Mouse (Mus musculus) megakaryocyte progenitor cell, adult 5-6 weeks (primary cell): ENCODE measurements around the gene Ambn. TPM values are rescaled to one million over a fixed set of nuclear protein-coding genes. Genes with fewer than 3 reads are reported as not detected.
"Not testable (repeated sequence)": the region's sequence is repeated elsewhere in the genome, so short reads cannot be mapped to it uniquely, and the experiment has no call there.

Experiments
- ATAC-seq: replicated peaks from 2 replicates; pipeline ENCODE4 v1.8.0; 2016; ENCODE audit warnings: mild to moderate bottlenecking, moderate TSS enrichment, inconsistent platforms; ENCODE audit not compliant: poor library complexity
- total RNA-seq, 2 experiments: library from RNA; stranded (forward) in 1 of 2; stranded (reverse) in 1 of 2; fragments of 157-497, 149-512 nt in 1 of 2; fragments of 200-1000 nt in 1 of 2; gene quantifications; 2 replicates each; pipeline versions ENCODE4 v1.2.3 to v1.2.4; 2015 to 2017

Ambn gene
- not detected in 2 replicates for total RNA-seq (2015)
- not detected in 2 replicates for total RNA-seq (2017)

DNA sequence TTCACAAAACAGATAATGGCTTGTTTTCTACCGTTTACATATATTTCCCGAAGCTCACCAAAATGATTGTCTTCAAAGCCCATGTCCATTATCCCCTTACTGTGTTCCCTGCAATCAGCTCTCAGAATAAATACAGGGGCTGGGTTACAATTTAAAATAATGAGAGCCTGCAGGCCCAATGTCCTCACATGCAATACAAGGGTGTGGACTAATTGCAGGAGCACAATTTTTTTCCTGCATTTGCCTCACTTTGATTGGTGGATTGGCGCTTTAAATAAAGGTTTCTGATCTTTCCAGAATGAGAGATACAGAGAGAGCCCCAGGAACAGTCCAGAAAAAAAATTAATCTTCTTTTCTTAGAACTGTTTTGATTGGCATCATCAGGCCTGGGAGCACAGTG is at the start of gene Ambn:
Gene Ambn, plus strand, starts transcription at position 301 of the 400 bp plus-strand sequence.
- no peak for ATAC-seq

DNA sequence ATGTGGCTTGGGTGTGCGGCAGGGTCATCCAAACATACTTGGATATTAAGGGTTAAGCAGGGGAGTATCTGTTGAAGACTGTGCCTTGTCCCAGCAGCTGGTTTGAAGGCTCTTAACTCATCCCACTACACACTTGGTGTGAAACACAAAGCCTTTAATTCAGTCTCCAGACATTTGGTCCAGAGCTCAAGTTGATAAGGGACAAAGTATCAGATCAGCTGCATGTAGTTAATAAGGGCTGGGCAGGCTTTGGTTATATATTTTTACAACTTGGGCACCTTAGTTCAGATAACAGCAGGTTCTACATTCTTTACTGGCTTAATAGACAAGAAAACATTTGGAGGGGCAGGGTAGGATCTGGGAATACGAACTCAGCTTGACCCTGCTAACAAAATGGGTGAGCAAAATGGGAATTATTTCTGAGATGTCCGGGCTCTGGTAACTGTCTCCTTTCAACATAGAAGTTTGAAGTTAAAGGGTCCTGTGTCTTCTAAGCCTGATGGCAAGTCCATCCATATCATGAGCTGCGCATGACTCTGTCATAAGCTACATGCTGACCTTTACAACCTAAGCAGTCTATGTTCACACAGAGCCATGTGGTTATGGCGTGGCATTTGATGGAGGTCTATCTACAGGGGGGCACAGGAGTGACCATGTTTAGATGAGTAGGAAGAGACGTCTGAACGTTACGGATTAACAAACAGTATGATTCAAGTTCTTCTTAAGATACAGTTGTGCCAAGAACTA is 35.3 kb upstream of the Ambn start:
- no peak for ATAC-seq

DNA sequence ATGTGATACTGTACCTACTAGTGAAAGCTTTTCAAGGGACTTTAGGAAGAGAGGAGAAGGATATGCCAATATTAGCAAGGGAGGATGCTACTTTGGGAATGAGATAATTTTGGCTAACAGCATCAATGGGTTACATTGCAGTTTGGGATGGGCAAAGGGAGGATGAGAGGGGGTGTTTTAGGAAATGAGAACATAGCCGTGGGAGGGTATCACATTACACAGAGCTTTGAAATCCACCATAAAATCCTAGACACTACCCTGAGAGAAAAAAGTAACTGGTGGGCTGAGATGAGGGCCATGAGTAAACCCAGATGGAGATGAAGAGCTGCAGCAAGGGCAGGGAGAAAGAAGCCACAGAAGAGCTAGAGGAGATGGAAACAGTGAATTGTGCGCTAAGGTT is 30.9 kb upstream of the Ambn start:
- ATAC-seq: not testable (repeated sequence)

DNA sequence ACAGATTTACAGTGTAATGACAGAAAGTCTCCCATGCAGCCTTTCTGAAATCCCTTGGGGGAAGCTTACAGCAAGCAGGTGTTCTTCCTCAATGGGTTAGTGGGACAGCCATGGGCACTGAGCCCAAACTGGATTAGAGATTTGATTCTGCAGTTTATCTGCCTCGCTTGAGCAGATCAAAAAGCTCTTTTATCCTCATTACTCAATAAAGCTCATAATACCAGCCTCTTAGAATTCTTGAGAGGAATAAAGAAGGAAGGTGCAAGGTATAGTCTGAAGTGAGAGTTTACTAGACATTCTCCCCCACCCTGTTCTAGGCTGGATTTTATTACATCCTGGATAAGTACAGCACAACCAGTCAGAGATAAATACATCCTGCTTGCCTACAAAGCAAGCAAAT is 29.0 kb upstream of the Ambn start:
- ATAC-seq: no peak

DNA sequence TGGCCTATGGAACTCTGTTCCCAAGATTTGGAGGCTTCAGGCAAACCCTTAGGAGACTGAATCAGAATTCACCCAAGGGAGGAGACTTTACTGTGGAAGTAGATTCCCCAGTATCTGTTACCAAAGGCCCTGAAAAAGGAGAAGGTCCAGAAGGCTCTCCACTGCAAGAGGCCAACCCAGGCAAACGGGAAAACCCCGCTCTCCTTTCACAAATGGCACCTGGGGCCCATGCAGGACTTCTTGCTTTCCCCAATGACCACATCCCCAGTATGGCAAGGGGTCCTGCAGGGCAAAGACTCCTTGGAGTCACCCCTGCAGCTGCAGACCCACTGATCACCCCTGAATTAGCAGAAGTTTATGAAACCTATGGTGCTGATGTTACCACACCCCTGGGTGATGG is 11.7 kb downstream of the Ambn start:
- no peak for ATAC-seq

DNA sequence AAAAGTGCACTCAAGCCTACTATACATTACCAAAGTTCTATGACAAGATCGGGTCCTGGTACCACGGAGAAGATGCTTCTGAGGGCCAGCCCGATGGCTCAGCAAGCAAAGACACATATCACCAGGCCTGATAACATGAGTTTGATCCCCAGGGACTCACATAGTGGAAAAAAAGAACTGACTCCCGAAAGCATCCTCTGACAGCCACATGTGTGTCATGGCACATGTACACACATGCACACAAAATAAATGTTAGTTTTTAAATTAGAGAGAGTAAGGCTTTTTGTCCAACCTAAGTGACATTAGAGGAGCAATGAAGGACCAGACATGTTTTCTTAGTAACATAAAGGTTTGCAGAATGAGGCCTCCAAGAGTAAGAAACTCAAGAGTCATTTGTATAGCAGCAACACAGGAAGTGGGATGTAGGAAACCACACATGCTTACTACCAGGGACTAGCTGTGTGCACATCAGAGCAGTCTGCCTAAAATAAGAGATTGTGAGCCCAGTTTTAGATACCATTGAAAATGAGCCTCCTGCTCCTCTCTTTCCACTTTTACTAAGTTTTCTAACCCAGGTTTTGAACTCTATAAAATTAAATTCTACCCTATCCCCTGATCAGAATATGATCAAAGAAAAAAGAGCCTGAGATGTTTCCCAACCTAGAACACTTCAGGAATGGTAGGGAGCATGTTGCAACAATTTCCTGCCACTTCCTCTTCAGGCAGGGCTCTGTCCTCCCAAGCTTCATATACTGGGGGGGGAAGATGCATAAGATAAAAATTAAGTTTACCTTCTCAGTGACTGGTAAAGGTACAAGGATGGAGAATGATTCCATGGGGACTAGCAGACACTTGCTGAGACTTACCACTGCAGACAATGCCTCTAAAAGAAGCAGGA is 13.3 kb downstream of the Ambn start:
- peak; percentile 87 for ATAC-seq

DNA sequence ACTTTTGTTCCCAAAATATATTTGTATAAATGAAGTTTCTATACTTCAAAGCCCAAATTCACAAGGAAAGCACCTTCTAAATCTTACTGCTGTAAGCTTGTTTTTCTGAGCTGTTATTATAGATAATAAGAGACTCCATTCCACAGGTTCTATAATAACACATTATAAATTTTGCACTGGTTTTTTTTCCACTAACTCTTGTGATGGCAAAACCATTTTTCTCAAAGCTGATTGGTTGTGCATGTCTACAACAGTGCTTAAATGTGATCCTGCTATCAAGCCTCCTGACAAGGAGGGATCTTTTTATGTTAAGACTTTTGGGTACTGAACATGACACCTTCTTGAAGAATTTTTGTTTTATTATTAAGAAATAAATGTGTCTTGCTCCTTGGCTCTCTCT is 31.9 kb downstream of the Ambn start, which contains the start of gene Enam:
Gene Enam, plus strand, starts transcription at position 301 of the 400 bp plus-strand sequence.
- no peak for ATAC-seq

DNA sequence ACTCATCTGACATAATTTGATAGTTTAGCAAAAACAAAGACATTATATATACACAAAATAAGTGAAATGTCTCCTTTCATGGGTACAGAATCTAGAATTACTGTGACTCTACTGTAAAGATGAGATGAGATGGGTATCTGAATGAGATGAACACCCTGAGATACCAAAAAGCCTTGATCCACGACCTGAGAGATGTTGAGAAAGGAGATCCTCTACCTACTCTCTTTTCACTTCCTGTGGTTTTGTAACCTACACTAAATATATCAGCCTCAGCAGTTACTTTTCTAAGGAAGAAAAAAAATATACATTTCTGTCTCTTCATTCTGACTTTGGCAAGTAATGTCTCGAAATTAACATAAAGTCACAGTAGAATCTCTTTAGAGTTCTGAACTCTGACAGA is 33.2 kb downstream of the Ambn start:
- no peak for ATAC-seq

DNA sequence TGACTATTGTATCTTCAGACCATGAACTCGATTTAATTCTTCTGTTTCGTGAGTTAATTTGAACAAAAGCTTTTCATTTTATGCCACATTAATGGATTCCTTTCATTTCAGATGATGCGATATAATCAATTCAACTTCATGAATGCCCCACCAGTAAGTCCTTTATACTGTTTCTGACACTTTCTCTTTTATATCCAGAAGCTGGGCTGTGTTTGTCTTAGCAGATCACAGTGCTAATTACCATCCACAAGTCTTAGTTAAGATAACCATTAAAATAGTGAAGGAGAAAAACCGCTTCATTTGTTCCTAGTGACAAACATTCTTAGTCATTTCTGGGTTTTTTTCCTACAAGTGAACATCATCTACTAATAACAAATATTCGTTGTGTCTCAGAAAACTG is 35.3 kb downstream of the Ambn start:
- ATAC-seq: no peak

DNA sequence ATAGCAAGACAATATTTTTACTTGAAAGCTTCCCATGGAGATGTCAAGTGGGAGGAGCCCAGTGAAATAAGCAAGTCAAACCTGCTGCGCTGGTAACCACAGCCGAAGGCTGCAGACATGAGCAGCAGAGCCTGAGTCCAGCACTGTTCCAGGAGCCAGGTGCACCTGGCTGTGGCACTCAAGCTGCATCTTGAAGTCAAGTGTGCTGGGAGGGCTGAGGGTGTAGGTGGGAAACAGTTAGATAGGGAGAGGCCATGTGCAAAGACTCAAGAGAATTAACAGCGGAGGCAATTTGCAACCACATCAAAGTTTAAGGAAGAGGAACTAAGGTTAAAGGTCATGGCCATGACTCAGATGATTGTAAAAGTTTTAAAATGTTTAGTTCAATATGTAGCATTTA is 44.0 kb downstream of the Ambn start:
- peak; percentile 65 for ATAC-seq

DNA sequence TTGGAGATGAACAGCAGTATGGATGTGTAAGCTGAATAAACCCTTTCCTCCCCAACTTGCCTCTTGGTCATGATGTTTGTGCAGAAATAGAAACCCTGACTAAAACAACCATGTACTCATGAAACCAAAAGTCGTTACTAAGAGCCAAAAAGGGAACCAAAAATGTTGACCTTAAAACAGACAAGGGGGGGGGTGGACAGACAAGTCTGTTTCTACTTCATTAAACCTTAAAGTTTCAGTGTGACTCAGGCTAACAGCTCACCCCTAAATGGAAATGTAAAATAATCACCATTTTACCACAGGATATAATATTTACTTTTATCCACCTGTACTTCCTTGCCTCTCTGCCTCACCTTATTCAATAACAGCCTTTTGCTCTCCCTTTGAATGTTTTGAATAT is 52.8 kb downstream of the Ambn start:
- ATAC-seq: peak; percentile 93

DNA sequence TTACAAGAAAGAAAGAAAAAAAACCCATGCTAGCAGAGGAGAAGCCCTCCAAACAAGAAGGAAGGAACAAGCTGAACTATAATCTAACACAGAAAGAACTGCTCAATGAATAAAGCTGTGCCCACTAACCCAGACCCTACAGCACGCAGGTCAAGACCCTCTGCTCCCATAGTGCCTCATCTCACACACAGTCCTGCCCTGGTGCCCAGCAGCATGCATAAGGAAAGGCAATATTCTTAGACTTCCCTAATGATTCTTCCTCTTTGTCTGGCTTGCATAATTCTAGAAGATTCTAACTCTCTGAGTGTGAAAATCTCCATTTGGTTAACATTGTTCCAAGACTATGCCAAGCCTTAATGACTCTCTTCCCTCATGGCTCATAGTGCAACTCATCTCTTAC is 53.2 kb downstream of the Ambn start:
- peak; percentile 90 for ATAC-seq

Other genes starting within 250 kb of the Ambn start
- not detected in 2 replicates for gene Gm7714, start 187.1 kb upstream of the Ambn start, total RNA-seq (2015)
- gene Gm7714, start 187.1 kb upstream of the Ambn start, total RNA-seq (2017): not detected in 2 replicates
- gene Prol1, start 138.7 kb upstream of the Ambn start, total RNA-seq (2015): not detected in 2 replicates
- gene Prol1, start 138.7 kb upstream of the Ambn start, total RNA-seq (2017): not detected in 2 replicates
- not detected in 2 replicates for gene Amtn, start 79.9 kb upstream of the Ambn start, total RNA-seq (2015)
- not detected in 2 replicates for gene Amtn, start 79.9 kb upstream of the Ambn start, total RNA-seq (2017)
- gene Enam, start 32.0 kb downstream of the Ambn start, total RNA-seq (2015): not detected in 2 replicates
- gene Enam, start 32.0 kb downstream of the Ambn start, total RNA-seq (2017): not detected in 2 replicates
- gene Jchain, start 71.9 kb downstream of the Ambn start, total RNA-seq (2015): 1.5 and 2.3 TPM in 2 replicates
- 0.84 and 3.3 TPM in 2 replicates for gene Jchain, start 71.9 kb downstream of the Ambn start, total RNA-seq (2017)
- gene Utp3, start 98.5 kb downstream of the Ambn start, total RNA-seq (2015): 87.9 and 92.8 TPM in 2 replicates
- 55.1 and 71.4 TPM in 2 replicates for gene Utp3, start 98.5 kb downstream of the Ambn start, total RNA-seq (2017)
- 6.8 and 7.1 TPM in 2 replicates for gene Rufy3, start 109.0 kb downstream of the Ambn start, total RNA-seq (2015)
- 13.0 and 18.7 TPM in 2 replicates for gene Rufy3, start 109.0 kb downstream of the Ambn start, total RNA-seq (2017)
- 77.0 and 80.8 TPM in 2 replicates for gene Grsf1, start 220.2 kb downstream of the Ambn start, total RNA-seq (2015)
- gene Grsf1, start 220.2 kb downstream of the Ambn start, total RNA-seq (2017): 72.6 and 74.0 TPM in 2 replicates